Mouse (Mus musculus) mature B cell (primary cell): Measurements from ENCODE around the gene Taar2.

Experiments used
- in situ Hi-C: fragments of 300-500 bp; cut with MboI; formaldehyde crosslinking; loops from 2 replicates; pipeline ENCODE4 v1.14.3; 2019

Taar2 gene

GRCm38 (mm10) chr10:23985546-23985945 is 47.2 kb downstream of the Taar2 start, which contains the start of gene Taar6:
Taar6 (minus strand) TSS chr10:23985646.
- in situ Hi-C loops: no loop called here

GRCm38 (mm10) chr10:23986419-23986818 is 48.0 kb downstream of the Taar2 start:
- in situ Hi-C loops: no loop called here
